Mouse (Mus musculus): ENCODE data around the gene Ptprk.
A peak's percentile ranks its signal among the peaks of the same experiment; 100 is the strongest.

Ptprk gene

GRCm38 (mm10) chr10:28513601-28514000 lies 439.0 kb downstream of the Ptprk start:
- no peaks in the 10 kb centered on the region for H3K36me3 ChIP-seq (ENCODE audit: control insufficient read depth, insufficient read depth, low read length, poor library complexity, severe bottlenecking)
- H3K27me3 ChIP-seq (ENCODE audit: control insufficient read depth, insufficient read depth, low read length, poor library complexity, severe bottlenecking), result no peaks in the 10 kb centered on the region
- DNase-seq (ENCODE audit: low read depth, low spot score), result no peak

GRCm38 (mm10) chr10:28516147-28516546 lies 441.5 kb downstream of the Ptprk start:
- peak; percentile 29 for DNase-seq (ENCODE audit: low read depth, low spot score)
- no peaks in the 10 kb centered on the region for H3K27me3 ChIP-seq (ENCODE audit: control insufficient read depth, insufficient read depth, low read length, poor library complexity, severe bottlenecking)
- H3K36me3 ChIP-seq (ENCODE audit: control insufficient read depth, insufficient read depth, low read length, poor library complexity, severe bottlenecking), result no peaks in the 10 kb centered on the region

- no peaks in the 10 kb centered on the region for H3K27me3 ChIP-seq (ENCODE audit: control insufficient read depth, insufficient read depth, low read length, poor library complexity, severe bottlenecking)
- DNase-seq (ENCODE audit: low read depth, low spot score), result no peak
- H3K36me3 ChIP-seq (ENCODE audit: control insufficient read depth, insufficient read depth, low read length, poor library complexity, severe bottlenecking), result no peaks in the 10 kb centered on the region
Measured at GRCm38 (mm10) chr10:28518297-28518696, 443.7 kb downstream of the Ptprk start.

- H3K27me3 ChIP-seq (ENCODE audit: control insufficient read depth, insufficient read depth, low read length, poor library complexity, severe bottlenecking), result no peaks in the 10 kb centered on the region
- no peak for DNase-seq (ENCODE audit: low read depth, low spot score)
- H3K36me3 ChIP-seq (ENCODE audit: control insufficient read depth, insufficient read depth, low read length, poor library complexity, severe bottlenecking), result no peaks in the 10 kb centered on the region
Measured at GRCm38 (mm10) chr10:28519861-28520260, 445.2 kb downstream of the Ptprk start.

GRCm38 (mm10) chr10:28523992-28524735 lies 449.5 kb downstream of the Ptprk start:
- Histone ChIP-seq H3K36me3 (ENCODE audit: control insufficient read depth, insufficient read depth, low read length, poor library complexity, severe bottlenecking) (no peaks in the 10 kb centered on the region), H3K27me3 (ENCODE audit: control insufficient read depth, insufficient read depth, low read length, poor library complexity, severe bottlenecking) (no peaks in the 10 kb centered on the region)
- DNase-seq (ENCODE audit: low read depth, low spot score), result no peak

GRCm38 (mm10) chr10:28540595-28540994 lies 466.0 kb downstream of the Ptprk start:
- DNase-seq (ENCODE audit: low read depth, low spot score), result peak; percentile 2
- H3K36me3 ChIP-seq (ENCODE audit: control insufficient read depth, insufficient read depth, low read length, poor library complexity, severe bottlenecking), result no peaks in the 10 kb centered on the region
- H3K27me3 ChIP-seq (ENCODE audit: control insufficient read depth, insufficient read depth, low read length, poor library complexity, severe bottlenecking), result no peaks in the 10 kb centered on the region

GRCm38 (mm10) chr10:28542754-28543153 lies 468.1 kb downstream of the Ptprk start:
- Histone ChIP-seq H3K27me3 (ENCODE audit: control insufficient read depth, insufficient read depth, low read length, poor library complexity, severe bottlenecking) (no peaks in the 10 kb centered on the region), H3K36me3 (ENCODE audit: control insufficient read depth, insufficient read depth, low read length, poor library complexity, severe bottlenecking) (no peaks in the 10 kb centered on the region)
- DNase-seq (ENCODE audit: low read depth, low spot score), result no peak

GRCm38 (mm10) chr10:28550549-28550948 lies 475.9 kb downstream of the Ptprk start:
- Histone ChIP-seq H3K27me3 (ENCODE audit: control insufficient read depth, insufficient read depth, low read length, poor library complexity, severe bottlenecking) (no peaks in the 10 kb centered on the region), H3K36me3 (ENCODE audit: control insufficient read depth, insufficient read depth, low read length, poor library complexity, severe bottlenecking) (no peaks in the 10 kb centered on the region)
- no peak for DNase-seq (ENCODE audit: low read depth, low spot score)

GRCm38 (mm10) chr10:28552068-28552467 lies 477.4 kb downstream of the Ptprk start:
- DNase-seq (ENCODE audit: low read depth, low spot score), result no peak
- Histone ChIP-seq H3K27me3 (ENCODE audit: control insufficient read depth, insufficient read depth, low read length, poor library complexity, severe bottlenecking) (no peaks in the 10 kb centered on the region), H3K36me3 (ENCODE audit: control insufficient read depth, insufficient read depth, low read length, poor library complexity, severe bottlenecking) (no peaks in the 10 kb centered on the region)

- no peak for DNase-seq (ENCODE audit: low read depth, low spot score)
- Histone ChIP-seq H3K27me3 (ENCODE audit: control insufficient read depth, insufficient read depth, low read length, poor library complexity, severe bottlenecking) (no peaks in the 10 kb centered on the region), H3K36me3 (ENCODE audit: control insufficient read depth, insufficient read depth, low read length, poor library complexity, severe bottlenecking) (no peaks in the 10 kb centered on the region)
Measured at GRCm38 (mm10) chr10:28564110-28564674, 489.6 kb downstream of the Ptprk start.

- DNase-seq (ENCODE audit: low read depth, low spot score), result no peak
- no peaks in the 10 kb centered on the region for H3K27me3 ChIP-seq (ENCODE audit: control insufficient read depth, insufficient read depth, low read length, poor library complexity, severe bottlenecking)
- H3K36me3 ChIP-seq (ENCODE audit: control insufficient read depth, insufficient read depth, low read length, poor library complexity, severe bottlenecking), result no peaks in the 10 kb centered on the region
Measured at GRCm38 (mm10) chr10:28566378-28566777, 491.8 kb downstream of the Ptprk start.

GRCm38 (mm10) chr10:28566828-28567227 lies 492.2 kb downstream of the Ptprk start:
- no peak for DNase-seq (ENCODE audit: low read depth, low spot score)
- H3K36me3 ChIP-seq (ENCODE audit: control insufficient read depth, insufficient read depth, low read length, poor library complexity, severe bottlenecking), result no peaks in the 10 kb centered on the region
- no peaks in the 10 kb centered on the region for H3K27me3 ChIP-seq (ENCODE audit: control insufficient read depth, insufficient read depth, low read length, poor library complexity, severe bottlenecking)

GRCm38 (mm10) chr10:28567441-28567840 lies 492.8 kb downstream of the Ptprk start:
- no peaks in the 10 kb centered on the region for H3K36me3 ChIP-seq (ENCODE audit: control insufficient read depth, insufficient read depth, low read length, poor library complexity, severe bottlenecking)
- no peak for DNase-seq (ENCODE audit: low read depth, low spot score)
- no peaks in the 10 kb centered on the region for H3K27me3 ChIP-seq (ENCODE audit: control insufficient read depth, insufficient read depth, low read length, poor library complexity, severe bottlenecking)

GRCm38 (mm10) chr10:28568047-28568446 lies 493.4 kb downstream of the Ptprk start:
- no peak for DNase-seq (ENCODE audit: low read depth, low spot score)
- H3K36me3 ChIP-seq (ENCODE audit: control insufficient read depth, insufficient read depth, low read length, poor library complexity, severe bottlenecking), result no peaks in the 10 kb centered on the region
- H3K27me3 ChIP-seq (ENCODE audit: control insufficient read depth, insufficient read depth, low read length, poor library complexity, severe bottlenecking), result no peaks in the 10 kb centered on the region

- DNase-seq (ENCODE audit: low read depth, low spot score), result no peak
- H3K27me3 ChIP-seq (ENCODE audit: control insufficient read depth, insufficient read depth, low read length, poor library complexity, severe bottlenecking), result no peaks in the 10 kb centered on the region
- no peaks in the 10 kb centered on the region for H3K36me3 ChIP-seq (ENCODE audit: control insufficient read depth, insufficient read depth, low read length, poor library complexity, severe bottlenecking)
Measured at GRCm38 (mm10) chr10:28579596-28579995, 505.0 kb downstream of the Ptprk start.
